Mouse (Mus musculus): ENCODE results near the gene Fabp3.

Gene Fabp3

DNA sequence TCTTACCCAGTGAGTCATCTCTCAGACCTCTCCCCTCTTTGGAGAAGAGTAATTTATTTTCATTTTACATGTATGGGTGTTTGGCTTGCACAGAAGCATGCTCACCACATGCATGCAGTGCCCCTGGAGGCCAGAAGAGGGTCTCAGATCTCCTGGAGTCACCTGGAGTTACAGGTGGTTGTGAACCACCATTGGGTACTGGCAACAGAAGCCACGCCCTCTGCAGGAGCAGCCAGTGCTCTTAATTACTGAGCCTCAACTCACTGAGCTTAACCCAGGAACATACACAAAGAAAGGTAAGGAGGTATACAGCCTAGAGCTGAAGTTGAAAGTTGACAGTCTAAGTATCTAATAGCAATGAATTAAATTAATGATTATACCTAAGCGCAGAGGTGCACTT lies 17.1 kb downstream of the Fabp3 start:
- no peak for DNase-seq (ENCODE audit: low read depth, low spot score)

DNA sequence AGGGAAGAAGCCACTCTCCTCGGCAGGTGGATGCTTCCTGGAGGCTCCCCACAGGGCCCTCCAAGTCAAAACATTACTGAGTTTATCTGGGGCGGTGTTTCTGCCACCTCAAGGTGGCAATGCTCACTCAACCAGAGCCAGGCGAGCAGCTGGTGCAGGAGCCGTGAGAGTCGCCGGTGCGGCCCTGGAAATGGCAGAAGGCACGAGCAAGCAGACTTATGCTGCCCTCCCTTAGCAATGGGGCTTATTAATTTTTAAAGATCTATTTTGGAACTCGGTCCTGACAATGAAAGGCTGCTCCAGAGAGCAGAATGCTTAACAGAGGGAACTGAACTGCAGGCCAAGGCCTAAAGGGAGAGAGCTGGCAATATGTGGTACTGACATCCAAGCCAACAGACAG lies 19.0 kb downstream of the Fabp3 start:
- no peak for DNase-seq (ENCODE audit: low read depth, low spot score)

DNA sequence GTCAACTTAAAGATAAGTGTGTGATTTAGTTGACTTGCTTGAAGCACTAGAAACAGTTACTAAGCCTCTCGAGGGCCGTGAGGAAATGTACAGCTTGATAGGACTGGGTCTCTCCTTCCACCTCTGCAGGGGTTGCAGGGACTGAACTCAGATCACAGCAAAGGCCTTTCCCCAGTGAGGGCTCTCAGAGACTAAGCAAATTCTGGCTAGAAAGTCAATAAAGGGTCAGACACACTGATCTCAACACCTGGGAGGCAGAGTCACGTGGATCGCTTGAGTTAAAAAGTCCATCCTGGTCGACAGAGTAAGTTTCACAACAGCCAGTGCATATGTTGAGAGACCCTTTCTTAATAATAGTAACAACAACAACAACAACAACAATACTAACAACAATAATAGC lies 27.5 kb downstream of the Fabp3 start:
- no peak for DNase-seq (ENCODE audit: low read depth, low spot score)

DNA sequence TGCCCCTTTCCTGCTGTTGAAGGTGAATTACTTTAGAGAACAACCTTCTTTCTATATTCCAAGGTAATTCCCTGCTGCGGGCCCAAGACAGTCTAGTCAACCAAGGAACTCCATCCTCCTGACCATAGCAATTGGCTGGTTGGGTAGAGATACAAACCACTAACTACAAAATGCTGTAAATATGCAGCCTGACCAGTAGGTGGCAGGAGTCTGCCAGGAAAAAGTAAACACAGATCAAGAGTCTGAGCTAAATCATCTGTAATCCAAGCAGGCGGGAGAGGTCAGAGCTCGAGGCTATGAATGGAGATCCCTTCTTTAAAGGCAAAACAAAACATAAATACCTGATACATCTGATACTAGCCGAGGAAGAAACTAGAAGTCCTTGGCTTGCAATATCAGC lies 33.3 kb downstream of the Fabp3 start:
- DNase-seq (ENCODE audit: low read depth, low spot score), result no peak

DNA sequence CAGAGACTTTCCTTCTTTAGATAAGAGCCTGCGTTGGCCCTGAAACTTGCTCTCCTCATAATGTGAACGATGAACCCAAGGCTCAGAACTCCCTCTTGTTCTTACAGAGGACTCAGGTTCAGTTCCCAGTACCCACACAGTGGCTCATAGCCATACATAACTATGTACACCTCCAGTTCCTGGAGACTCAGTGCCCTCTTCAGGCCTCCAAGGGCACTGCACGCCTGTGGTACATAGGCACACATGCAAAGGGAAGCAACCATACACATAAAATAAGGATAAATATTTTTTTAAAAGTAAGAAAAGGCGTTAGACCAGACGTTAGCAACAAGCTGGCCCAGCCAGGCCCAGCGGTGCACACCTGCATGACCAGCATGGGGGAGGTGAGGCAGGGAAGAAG lies 41.3 kb downstream of the Fabp3 start:
- no peak for DNase-seq (ENCODE audit: low read depth, low spot score)

DNA sequence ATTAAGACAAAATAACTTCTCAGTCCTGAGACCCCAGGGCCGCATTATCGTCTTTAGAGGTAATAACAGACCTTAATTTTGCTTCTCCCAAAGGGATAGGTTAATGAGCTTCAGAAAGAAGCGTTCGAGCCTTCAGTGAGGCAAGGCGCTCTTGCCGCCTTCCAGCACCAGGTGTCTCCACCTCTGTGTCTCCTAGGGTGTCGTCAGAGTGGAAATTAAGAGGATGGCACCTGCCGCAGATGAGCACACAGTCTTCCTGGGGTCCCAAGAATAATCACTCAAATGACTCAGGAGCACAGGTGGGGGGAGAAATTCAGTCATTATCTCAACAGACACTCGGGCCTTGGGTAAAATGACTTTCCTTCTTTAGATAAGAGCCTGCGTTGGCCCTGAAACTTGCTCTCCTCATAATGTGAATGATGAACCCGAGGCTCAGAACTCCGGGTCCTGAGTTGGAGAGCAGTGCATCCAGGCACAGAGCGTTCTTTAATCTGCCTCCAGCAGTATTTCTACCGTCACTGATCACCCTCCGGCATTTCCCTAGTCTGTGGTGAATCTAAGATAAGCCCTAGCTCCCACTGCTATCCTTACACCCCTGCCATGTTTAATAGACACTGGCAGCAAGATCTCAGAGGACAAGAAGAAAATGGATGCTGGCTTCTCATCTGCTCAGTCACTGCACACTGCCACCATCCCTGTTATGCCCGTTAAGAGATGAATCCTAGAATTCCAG lies 42.5 kb downstream of the Fabp3 start:
- no peak for DNase-seq (ENCODE audit: low read depth, low spot score)

DNA sequence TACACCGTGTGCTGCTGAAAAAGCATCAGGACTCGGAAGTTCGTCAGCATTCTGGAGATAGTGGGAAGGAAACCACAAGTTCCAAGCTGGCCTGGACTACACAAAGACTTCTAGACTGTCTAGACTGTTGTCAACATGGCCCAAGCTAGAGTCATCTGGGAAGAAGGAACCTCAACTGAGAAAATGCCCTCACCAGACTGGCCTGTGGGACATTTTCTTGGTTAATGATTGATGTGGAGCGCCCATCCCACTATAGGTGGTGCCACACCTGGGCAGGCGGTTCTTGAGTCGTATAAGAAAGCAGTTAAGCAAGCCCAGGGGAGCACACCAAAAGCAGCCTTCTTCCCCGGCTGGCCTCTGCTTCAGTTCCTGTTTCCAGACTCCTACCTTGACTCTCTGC lies 44.2 kb downstream of the Fabp3 start:
- DNase-seq (ENCODE audit: low read depth, low spot score), result no peak

DNA sequence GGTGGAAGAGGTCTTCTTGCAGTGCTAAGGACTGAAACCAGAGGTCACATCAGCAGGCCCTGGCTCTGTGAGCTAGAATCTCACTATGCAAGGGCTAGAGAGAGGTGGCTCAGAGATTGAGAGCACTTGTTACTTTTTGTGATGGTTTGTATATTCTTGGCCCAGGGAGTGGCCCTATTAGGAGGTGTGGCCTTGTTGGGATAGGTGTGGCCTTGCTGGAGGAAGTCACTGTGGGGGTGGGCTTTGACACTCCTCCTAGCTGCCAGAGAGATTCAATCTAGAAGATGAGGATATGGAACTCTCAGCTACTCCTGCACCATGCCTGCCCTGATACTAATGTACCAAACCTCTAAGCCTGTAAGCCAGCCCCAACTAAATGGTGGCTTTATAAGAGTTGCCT lies 49.6 kb downstream of the Fabp3 start:
- DNase-seq (ENCODE audit: low read depth, low spot score), result no peak

DNA sequence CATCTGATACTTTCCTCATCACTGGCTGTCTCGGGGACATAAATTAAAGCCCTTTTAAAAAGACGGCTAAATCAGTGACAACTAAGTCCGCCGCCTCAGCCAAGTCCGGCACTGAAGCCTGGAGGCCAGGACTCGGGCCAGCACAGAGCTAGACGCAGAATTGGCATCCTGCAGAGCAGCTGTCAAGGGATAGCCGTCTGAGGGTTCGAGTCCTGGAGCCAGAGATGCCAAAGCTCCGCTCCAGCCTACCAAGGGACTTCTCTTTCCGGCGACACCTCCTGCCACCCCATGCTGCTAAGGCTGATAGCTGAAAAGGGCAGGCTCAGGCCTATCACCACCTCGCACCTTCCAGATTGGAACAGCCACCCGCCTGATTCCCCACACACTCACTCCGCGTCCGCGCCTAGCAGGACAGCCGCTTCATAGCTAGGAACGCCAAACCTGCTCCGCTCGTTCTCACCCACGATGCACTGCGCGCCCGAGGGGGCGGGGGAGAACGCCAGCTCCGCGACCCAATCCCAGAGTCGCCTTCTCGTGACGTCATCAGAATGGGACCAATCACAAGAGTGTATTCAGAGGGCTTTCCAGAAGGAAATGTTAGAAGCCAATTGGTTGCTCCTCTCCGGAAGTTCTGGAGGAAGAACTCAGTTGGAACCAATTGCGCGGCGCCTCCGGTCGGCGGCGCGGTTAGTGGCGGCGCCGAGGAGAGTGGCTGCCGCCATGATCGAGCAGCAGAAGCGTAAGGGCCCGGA lies 51.3 kb downstream of the Fabp3 start, which contains the start of the genes Zcchc17 and Snrnp40:
Gene Zcchc17 (minus strand): TSS at position 458 of the 752 bp plus-strand sequence.
Gene Snrnp40 (plus strand): TSS at position 647 of the 752 bp plus-strand sequence.
- peak; percentile 98 for DNase-seq (ENCODE audit: low read depth, low spot score)

DNA sequence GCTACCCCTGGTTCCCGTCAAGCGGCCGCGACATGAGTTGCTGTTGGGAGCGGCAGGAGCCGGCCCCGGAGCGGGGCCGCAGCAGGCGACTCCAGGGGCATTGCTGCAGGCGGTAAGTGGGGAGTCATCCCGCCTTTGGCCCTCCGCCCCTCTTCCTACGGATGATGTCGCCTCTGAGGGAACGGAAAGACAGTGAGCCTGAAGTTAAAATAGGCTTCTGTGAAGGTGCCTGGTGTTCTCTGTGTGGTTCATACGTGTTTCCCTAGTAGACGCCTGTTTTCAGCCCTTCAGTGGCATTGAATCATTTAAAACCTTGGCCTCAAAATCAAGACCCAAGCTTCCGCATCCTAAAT lies 51.8 kb downstream of the Fabp3 start:
- no peak for DNase-seq (ENCODE audit: low read depth, low spot score)

All from WW6 (cell line).